Mouse (Mus musculus): ENCODE measurements around the gene Tmem141. TPM values are rescaled to one million over a fixed set of nuclear protein-coding genes. Genes with fewer than 3 reads are reported as not detected.
A peak's percentile ranks its signal among the peaks of the same experiment; 100 is the strongest.

Gene Tmem141
- polyA plus RNA-seq, 2 experiments: 9.4 to 9.8 TPM

DNA sequence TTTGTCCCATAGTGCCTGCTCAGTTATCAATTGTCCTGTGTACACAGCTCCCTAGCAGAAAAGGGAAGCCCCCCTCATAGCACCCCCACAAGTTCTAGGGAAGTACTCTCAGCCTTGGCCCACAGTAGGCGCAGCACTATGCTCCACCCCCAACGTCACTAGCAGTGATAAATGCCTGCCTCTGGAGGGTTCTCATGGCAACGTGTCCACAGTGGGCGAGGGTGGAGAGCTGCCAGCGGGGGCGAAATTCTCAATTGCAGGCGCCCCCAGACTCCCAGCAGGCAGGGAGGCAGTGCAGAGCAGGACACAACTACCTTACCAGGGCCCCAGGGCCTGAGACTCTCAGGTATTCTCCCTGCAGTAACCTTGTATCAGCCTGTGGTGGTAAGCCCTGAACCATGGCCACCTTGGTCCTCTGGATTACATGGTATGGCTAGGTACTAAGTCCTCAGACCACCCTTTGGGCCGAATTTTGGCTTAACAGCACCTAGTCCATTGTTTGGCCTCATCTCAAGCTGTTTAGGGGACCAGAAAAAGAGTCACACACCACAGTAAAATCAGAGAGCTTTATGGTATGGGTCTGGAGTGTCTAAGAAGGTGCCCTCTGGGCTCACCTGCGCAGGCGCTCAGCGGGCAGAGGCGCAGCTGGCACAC is 39.2 kb downstream of the Tmem141 start:
- 0 out of 4 replicates have a peak, but pooled peaks cover 0 to 2% of the 10 kb centered on the region in 2 experiments for H3K4me1 ChIP-seq (replicated peaks; ENCODE audit: control insufficient read depth in 2 of 2, insufficient read depth in 2 of 2, low read length in 1 of 2)
- DNase-seq (ENCODE audit: low read depth in 3 of 3, low spot score in 3 of 3): no peak
- no peak overlapping the region for H3K4me2 ChIP-seq (ENCODE audit: low read depth)
- H3K4me3 ChIP-seq (ENCODE audit: insufficient read depth in 1 of 2, low read depth in 2 of 2, low read length in 2 of 2): no peak overlapping the region
- no peak for TF ChIP-seq CTCF (IDR thresholded peaks at IDR 0.05; ENCODE audit: low read depth)
- TF ChIP-seq EP300 (IDR thresholded peaks at IDR 0.05; ENCODE audit: low read depth): no peak
- H3K9me3 ChIP-seq (ENCODE audit: control insufficient read depth, low read length): no peaks in the 10 kb centered on the region
- no peak overlapping the region for H3K9ac ChIP-seq (replicated peaks)
- WGBS (ENCODE audit: insufficient replicate concordance): 37% methylated on average over 12 of the region's 12 CpGs
- peaks cover 7% of the 10 kb centered on the region for H3K36me3 ChIP-seq (replicated peaks; ENCODE audit: control insufficient read depth, insufficient read depth, low read depth)
- peaks cover 36% of the 10 kb centered on the region for H3K27me3 ChIP-seq (ENCODE audit: control insufficient read depth, insufficient read depth, low read length)
- no peak for ATAC-seq (ENCODE audit: insufficient read depth)
- H3K27ac ChIP-seq: no peak overlapping the region

DNA sequence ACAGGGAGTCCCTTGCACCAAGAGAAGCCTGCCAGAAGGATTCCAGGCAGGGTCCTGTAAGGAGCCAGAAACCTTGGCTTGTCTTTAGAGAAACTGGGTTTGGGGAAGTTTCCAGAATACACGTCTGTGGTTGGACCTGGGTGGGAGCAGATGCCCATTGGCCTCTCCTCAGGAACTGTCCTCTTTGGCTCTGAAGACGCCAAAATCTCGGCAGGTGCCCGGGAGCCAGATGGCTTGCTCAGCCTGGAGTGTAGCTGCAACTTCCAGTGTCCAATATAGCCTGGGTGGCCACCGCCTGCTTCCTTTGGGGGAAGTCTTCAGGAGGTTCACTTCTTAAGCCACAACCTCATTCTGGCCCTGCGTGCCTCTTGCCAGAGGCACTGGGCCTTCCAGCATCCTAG is 39.9 kb downstream of the Tmem141 start:
- H3K9me3 ChIP-seq (ENCODE audit: control insufficient read depth, low read length): no peaks in the 10 kb centered on the region

DNA sequence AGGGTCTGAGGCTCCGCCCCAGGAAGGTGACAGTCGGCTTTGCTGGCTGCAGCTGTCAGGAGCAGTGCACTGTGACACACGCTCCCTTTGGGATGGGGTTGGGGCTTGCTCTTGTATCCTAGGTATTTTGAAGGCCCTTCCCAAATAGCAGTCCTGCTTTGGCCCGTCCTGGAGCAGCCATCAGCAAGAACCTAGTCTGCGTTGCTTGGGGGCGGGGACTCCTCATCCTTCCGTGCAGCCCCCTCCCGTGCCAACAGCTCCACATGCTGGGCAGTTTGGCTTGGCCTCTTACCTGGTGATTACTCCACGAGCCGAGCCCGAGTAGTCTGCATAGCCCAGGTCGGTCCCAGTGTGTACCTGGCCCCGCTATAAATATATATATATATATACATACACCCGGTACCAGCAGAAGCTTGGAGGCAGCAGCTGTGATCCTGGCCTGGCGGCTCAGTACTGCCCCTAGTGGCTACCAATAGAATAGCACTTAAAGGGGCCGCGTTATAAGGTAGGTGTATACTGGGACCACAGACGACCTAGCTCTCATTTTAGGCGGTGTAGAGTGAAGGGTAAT is 40.4 kb downstream of the Tmem141 start, which contains the start of gene Ajm1:
Gene Ajm1 (minus strand): TSS at position 464 of the 571 bp plus-strand sequence.
- peak; percentile 67 for ATAC-seq (ENCODE audit: insufficient read depth)
- Histone ChIP-seq H3K4me1 (replicated peaks; ENCODE audit: control insufficient read depth in 2 of 2, insufficient read depth in 2 of 2, low read length in 1 of 2) (0 out of 4 replicates have a peak, but pooled peaks cover 0 to 2% of the 10 kb centered on the region in 2 experiments), H3K9ac (replicated peaks) (no peak within 1 kb of the TSS), H3K4me2 (ENCODE audit: low read depth) (peak within 1 kb of the TSS; percentile 50), H3K36me3 (replicated peaks; ENCODE audit: control insufficient read depth, insufficient read depth, low read depth) (peaks cover 7% of the 10 kb centered on the region), H3K27ac (no peak within 1 kb of the TSS), H3K27me3 (ENCODE audit: control insufficient read depth, insufficient read depth, low read length) (peaks cover 48% of the 10 kb centered on the region), H3K4me3 (ENCODE audit: insufficient read depth in 1 of 2, low read depth in 2 of 2, low read length in 2 of 2) (peak within 1 kb of the TSS in 1 of 2 experiments; percentile 21; a peak in 2 of 4 replicates), H3K9me3 (ENCODE audit: control insufficient read depth, low read length) (no peaks in the 10 kb centered on the region)
- peak in 1 of 3 experiments; percentile 47 for DNase-seq (ENCODE audit: low read depth in 3 of 3, low spot score in 3 of 3)
- 5% methylated on average over 19 of the region's 19 CpGs for WGBS (ENCODE audit: insufficient replicate concordance)
- TF ChIP-seq CTCF (IDR thresholded peaks at IDR 0.05; ENCODE audit: low read depth) (peak; percentile 94), EP300 (IDR thresholded peaks at IDR 0.05; ENCODE audit: low read depth) (no peak)

More for the DNA sequence above, 39.9 kb downstream of the Tmem141 start:
- Histone ChIP-seq H3K4me2 (ENCODE audit: low read depth) (no peak overlapping the region), H3K27me3 (ENCODE audit: control insufficient read depth, insufficient read depth, low read length) (peaks cover 42% of the 10 kb centered on the region), H3K9ac (replicated peaks) (no peak overlapping the region), H3K36me3 (replicated peaks; ENCODE audit: control insufficient read depth, insufficient read depth, low read depth) (peaks cover 7% of the 10 kb centered on the region), H3K27ac (no peak overlapping the region), H3K4me3 (ENCODE audit: insufficient read depth in 1 of 2, low read depth in 2 of 2, low read length in 2 of 2) (no peak overlapping the region), H3K4me1 (replicated peaks; ENCODE audit: control insufficient read depth in 2 of 2, insufficient read depth in 2 of 2, low read length in 1 of 2) (0 out of 4 replicates have a peak, but pooled peaks cover 0 to 2% of the 10 kb centered on the region in 2 experiments)
- no peak for TF ChIP-seq EP300 (IDR thresholded peaks at IDR 0.05; ENCODE audit: low read depth)
- no peak for TF ChIP-seq CTCF (IDR thresholded peaks at IDR 0.05; ENCODE audit: low read depth)
- ATAC-seq (ENCODE audit: insufficient read depth) (0 out of 2 replicates have a peak, but pooled peaks have one; percentile 4), DNase-seq (ENCODE audit: low read depth in 3 of 3, low spot score in 3 of 3) (no peak)
- WGBS (ENCODE audit: insufficient replicate concordance): 10% methylated on average over 6 of the region's 6 CpGs

DNA sequence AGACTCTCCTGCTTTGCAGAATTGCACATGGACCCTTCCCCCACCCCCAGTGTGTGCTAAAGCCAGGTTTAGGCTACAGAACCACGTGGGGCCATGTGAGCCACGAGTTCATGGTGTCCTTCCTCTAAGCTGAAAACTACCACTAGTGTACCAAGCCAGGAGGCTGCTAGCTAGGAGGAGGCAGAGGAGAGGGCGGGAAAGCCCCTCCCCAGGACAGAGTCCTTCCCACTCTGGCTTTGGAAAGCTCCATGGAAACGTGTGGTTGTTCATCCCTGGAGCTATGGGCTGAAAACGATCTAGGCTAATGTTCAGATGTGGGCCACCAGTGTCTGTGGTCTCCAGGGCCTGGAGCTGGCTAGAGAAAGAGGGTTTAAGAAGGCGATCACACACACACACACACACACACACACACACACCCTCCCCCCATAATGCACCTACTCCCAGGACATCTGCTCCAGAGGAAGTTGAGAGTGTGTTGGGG is 41.1 kb downstream of the Tmem141 start:
- no peaks in the 10 kb centered on the region for H3K9me3 ChIP-seq (ENCODE audit: control insufficient read depth, low read length)
- H3K4me2 ChIP-seq (ENCODE audit: low read depth): no peak overlapping the region
- peaks cover 7% of the 10 kb centered on the region for H3K36me3 ChIP-seq (replicated peaks; ENCODE audit: control insufficient read depth, insufficient read depth, low read depth)
- H3K27me3 ChIP-seq (ENCODE audit: control insufficient read depth, insufficient read depth, low read length): peaks cover 55% of the 10 kb centered on the region
- TF ChIP-seq EP300 (IDR thresholded peaks at IDR 0.05; ENCODE audit: low read depth) (no peak), CTCF (IDR thresholded peaks at IDR 0.05; ENCODE audit: low read depth) (no peak)
- no peak for DNase-seq (ENCODE audit: low read depth in 3 of 3, low spot score in 3 of 3)
- WGBS (ENCODE audit: insufficient replicate concordance): 27% methylated on average over 6 of the region's 6 CpGs
- H3K9ac ChIP-seq (replicated peaks): no peak overlapping the region
- ATAC-seq (ENCODE audit: insufficient read depth): no peak
- H3K4me3 ChIP-seq (ENCODE audit: insufficient read depth in 1 of 2, low read depth in 2 of 2, low read length in 2 of 2): no peak overlapping the region
- H3K4me1 ChIP-seq (replicated peaks; ENCODE audit: control insufficient read depth in 2 of 2, insufficient read depth in 2 of 2, low read length in 1 of 2): peaks cover 0 to 5% of the 10 kb centered on the region in 2 experiments; a peak in 1 of 4 replicates
- no peak overlapping the region for H3K27ac ChIP-seq

Measured in liver, embryonic 14.5 days (tissue).